Mouse (Mus musculus) myocyte (in vitro differentiated cells): ENCODE results near the gene Sorcs2.

Source experiments
- CEBPB ChIP-seq: IDR thresholded peaks from 2 replicates; pipeline ENCODE4 v1.6.1; 2011; ENCODE audit warnings: mild to moderate bottlenecking, moderate library complexity; ENCODE audit not compliant: poor library complexity, insufficient read depth, severe bottlenecking
- E2F4 ChIP-seq: IDR thresholded peaks from one replicate; pipeline ENCODE4 v1.6.1; 2011; ENCODE audit warnings: mild to moderate bottlenecking, control low read depth, moderate library complexity; ENCODE audit not compliant: insufficient read depth
- POLR2A ChIP-seq: IDR thresholded peaks from one replicate; pipeline ENCODE4 v1.6.1; 2011; ENCODE audit warnings: low read depth, mild to moderate bottlenecking, control low read depth, moderate library complexity; ENCODE audit not compliant: insufficient read length
- POLR2AphosphoS2 ChIP-seq: IDR thresholded peaks from one replicate; pipeline ENCODE4 v1.6.1; 2011; ENCODE audit warnings: low read depth, control low read depth; ENCODE audit not compliant: insufficient read length
- TCF12 ChIP-seq: IDR thresholded peaks from one replicate; pipeline ENCODE4 v1.6.1; 2011; ENCODE audit warnings: mild to moderate bottlenecking, control low read depth; ENCODE audit not compliant: poor library complexity, insufficient read depth, severe bottlenecking

- no peak for TF ChIP-seq E2F4
- no peak for TF ChIP-seq POLR2A
- no peak for TF ChIP-seq CEBPB
- TF ChIP-seq POLR2AphosphoS2: no peak
- TF ChIP-seq TCF12: no peak
Measured at GRCm38 (mm10) chr5:36203916-36204315, 194.0 kb downstream of the Sorcs2 start, which contains the start of gene Psapl1.
